Mouse (Mus musculus): ENCODE data around the gene Shox2. TPM values are rescaled to one million over a fixed set of nuclear protein-coding genes. Genes with fewer than 3 reads are reported as not detected.

Shox2 gene
- total and polyA plus RNA-seq, 3 experiments = 1.1 to 1.7 (median 1.3) TPM

GRCm38 (mm10) chr3:66978457-66979381 lies 2.9 kb downstream of the Shox2 start:
- Histone ChIP-seq H3K27ac (ENCODE audit: insufficient read depth, low read depth) (no peak overlapping the region), H3K9me3 (replicated peaks; ENCODE audit: low read length) (peaks cover 14% of the 10 kb centered on the region), H3K27me3 (replicated peaks) (peaks cover 16% of the 10 kb centered on the region), H3K4me2 (ENCODE audit: insufficient read depth, low read depth, poor library complexity, severe bottlenecking) (no peak overlapping the region), H3K9ac (ENCODE audit: insufficient read depth, low read depth) (no peak overlapping the region), H3K4me3 (replicated peaks in 1 of 3; ENCODE audit: low read depth in 2 of 3, low read length in 2 of 3, poor library complexity in 1 of 3) (no peak overlapping the region), H3K79me2 (replicated peaks; ENCODE audit: control insufficient read depth, extremely low read depth, insufficient read depth, poor library complexity, severe bottlenecking) (no peaks in the 10 kb centered on the region), H3K36me3 (replicated peaks in 1 of 2; ENCODE audit: control insufficient read depth in 1 of 2, insufficient read depth in 1 of 2, low read length in 1 of 2) (peaks cover 3 to 4% of the 10 kb centered on the region in 2 experiments), H3K4me1 (ENCODE audit: control insufficient read depth in 1 of 2, insufficient read depth in 2 of 2) (peaks cover 0 to 11% of the 10 kb centered on the region in 2 experiments; a peak in 2 of 4 replicates)
- in situ Hi-C loops (cut with MboI; ENCODE audit: low pct_ligation_motif_present, low pct_unique_long_range_greater_than_20kb, low sequenced_read_pairs) (loop anchor here (25.0 kb wide), 1 partner anchor 359 kb away; no protein-coding TSS in a partner anchor), dilution Hi-C loops (cut with MboI; ENCODE audit: extremely low pct_ligation_motif_present, extremely low pct_unique_long_range_greater_than_20kb, low sequenced_read_pairs) (no loop called here)
- DNase-seq (ENCODE audit: extremely low read depth) = no peak
- no peak for TF ChIP-seq NRF1 (IDR thresholded peaks at IDR 0.05; ENCODE audit: low read depth, low read length)
- TF ChIP-seq CTCF (conservative IDR thresholded peaks at IDR 0.05 in 1 of 2, IDR thresholded peaks at IDR 0.05 in 1 of 2; ENCODE audit: low read depth in 2 of 2, low read length in 2 of 2) = no peak
- TF ChIP-seq SMC3 (IDR thresholded peaks at IDR 0.05; ENCODE audit: low read depth, low read length) = no peak
- TF ChIP-seq NELFE (IDR thresholded peaks at IDR 0.05; ENCODE audit: low read depth, low read length) = no peak
- TF ChIP-seq JUND (conservative IDR thresholded peaks at IDR 0.05; ENCODE audit: low read depth, low read length) = no peak
- TF ChIP-seq ELF1 (IDR thresholded peaks at IDR 0.05; ENCODE audit: low read depth, low read length) = no peak
- TF ChIP-seq UBTF (IDR thresholded peaks at IDR 0.05; ENCODE audit: low read depth, low read length) = no peak
- no peak for TF ChIP-seq ZC3H11A (IDR thresholded peaks at IDR 0.05; ENCODE audit: low read depth, low read length)
- no peak for TF ChIP-seq KAT2A (IDR thresholded peaks at IDR 0.05; ENCODE audit: insufficient replicate concordance, low read length)
- TF ChIP-seq ZMIZ1 (IDR thresholded peaks at IDR 0.05; ENCODE audit: low read depth, low read length) = no peak

GRCm38 (mm10) chr3:66977811-66978456 lies 3.6 kb downstream of the Shox2 start:
- DNase-seq (ENCODE audit: extremely low read depth) = no peak
- in situ Hi-C loops (cut with MboI; ENCODE audit: low pct_ligation_motif_present, low pct_unique_long_range_greater_than_20kb, low sequenced_read_pairs) (loop anchor here (25.0 kb wide), 1 partner anchor 359 kb away; no protein-coding TSS in a partner anchor), dilution Hi-C loops (cut with MboI; ENCODE audit: extremely low pct_ligation_motif_present, extremely low pct_unique_long_range_greater_than_20kb, low sequenced_read_pairs) (no loop called here)
- Histone ChIP-seq H3K4me1 (ENCODE audit: control insufficient read depth in 1 of 2, insufficient read depth in 2 of 2) (peaks cover 0 to 11% of the 10 kb centered on the region in 2 experiments; a peak in 2 of 4 replicates), H3K4me2 (ENCODE audit: insufficient read depth, low read depth, poor library complexity, severe bottlenecking) (no peak overlapping the region), H3K79me2 (replicated peaks; ENCODE audit: control insufficient read depth, extremely low read depth, insufficient read depth, poor library complexity, severe bottlenecking) (no peaks in the 10 kb centered on the region), H3K4me3 (replicated peaks in 1 of 3; ENCODE audit: low read depth in 2 of 3, low read length in 2 of 3, poor library complexity in 1 of 3) (no peak overlapping the region), H3K27me3 (replicated peaks) (peaks cover 11% of the 10 kb centered on the region), H3K36me3 (replicated peaks in 1 of 2; ENCODE audit: control insufficient read depth in 1 of 2, insufficient read depth in 1 of 2, low read length in 1 of 2) (peaks cover 8% of the 10 kb centered on the region in 2 experiments), H3K27ac (ENCODE audit: insufficient read depth, low read depth) (no peak overlapping the region), H3K9ac (ENCODE audit: insufficient read depth, low read depth) (no peak overlapping the region), H3K9me3 (replicated peaks; ENCODE audit: low read length) (peaks cover 16% of the 10 kb centered on the region)
- TF ChIP-seq UBTF (IDR thresholded peaks at IDR 0.05; ENCODE audit: low read depth, low read length) (no peak), ZKSCAN1 (IDR thresholded peaks at IDR 0.05; ENCODE audit: borderline replicate concordance, low read depth, low read length) (no peak), BHLHE40 (IDR thresholded peaks at IDR 0.05; ENCODE audit: low read depth, low read length) (no peak), ZC3H11A (IDR thresholded peaks at IDR 0.05; ENCODE audit: low read depth, low read length) (no peak), HCFC1 (IDR thresholded peaks at IDR 0.05; ENCODE audit: low read depth, low read length) (no peak), MXI1 (IDR thresholded peaks at IDR 0.05; ENCODE audit: low read depth, low read length) (no peak), NELFE (IDR thresholded peaks at IDR 0.05; ENCODE audit: low read depth, low read length) (no peak), EP300 (IDR thresholded peaks at IDR 0.05; ENCODE audit: low read length) (no peak), PAX5 (IDR thresholded peaks at IDR 0.05; ENCODE audit: low read length) (no peak), POLR2AphosphoS2 (IDR thresholded peaks at IDR 0.05; ENCODE audit: low read depth, low read length) (no peak), ETS1 (conservative IDR thresholded peaks at IDR 0.05; ENCODE audit: low read depth, low read length) (no peak), SMC3 (IDR thresholded peaks at IDR 0.05; ENCODE audit: low read depth, low read length) (no peak)
